Mouse (Mus musculus) retina, postnatal 1 day (tissue): ENCODE measurements around the gene Rcor3.
A peak's percentile ranks its signal among the peaks of the same experiment; 100 is the strongest.

Experiments used
- DNase-seq: peaks from one replicate; pipeline ENCODE4 v3.0.0-alpha.2; 2012

Rcor3 gene

GRCm38 (mm10) chr1:192137926-192138910, at the start of gene Rcor3:
Gene Rcor3, minus strand, starts transcription at chr1:192138062.
- DNase-seq, result peak; percentile 90

DNA sequence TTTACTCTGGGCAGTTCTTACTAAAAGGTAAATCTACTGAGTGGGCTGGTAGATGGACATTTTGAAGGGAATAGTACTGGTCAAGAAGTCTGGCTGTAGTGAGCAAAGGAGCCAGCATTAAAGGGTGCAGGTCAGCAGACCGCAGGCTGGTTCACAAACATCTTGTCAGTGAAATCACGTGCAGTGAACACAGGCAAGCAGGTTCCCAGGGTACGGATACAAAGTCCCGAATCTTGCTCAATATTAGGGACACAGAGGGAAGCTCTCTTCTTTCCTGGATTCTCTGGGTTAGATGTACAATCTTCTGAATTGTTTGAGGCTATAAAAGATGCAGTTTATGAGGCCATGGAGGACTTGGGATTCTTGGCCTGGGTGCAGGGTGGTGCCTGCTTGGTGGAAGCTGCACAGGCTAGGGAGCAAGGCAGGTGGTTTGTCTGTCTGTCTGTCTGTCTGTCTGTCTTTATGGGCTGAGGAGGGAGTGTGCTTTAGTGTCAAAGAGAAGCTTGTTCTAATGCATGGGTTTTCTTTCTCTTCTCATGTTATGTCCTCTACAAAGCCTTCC, 43.9 kb upstream of the Rcor3 start:
- DNase-seq, result no peak

- DNase-seq, result no peak
Observed at GRCm38 (mm10) chr1:192179877-192180276, 42.0 kb upstream of the Rcor3 start.

GRCm38 (mm10) chr1:192171477-192171876, 33.6 kb upstream of the Rcor3 start:
- DNase-seq, result no peak

DNA sequence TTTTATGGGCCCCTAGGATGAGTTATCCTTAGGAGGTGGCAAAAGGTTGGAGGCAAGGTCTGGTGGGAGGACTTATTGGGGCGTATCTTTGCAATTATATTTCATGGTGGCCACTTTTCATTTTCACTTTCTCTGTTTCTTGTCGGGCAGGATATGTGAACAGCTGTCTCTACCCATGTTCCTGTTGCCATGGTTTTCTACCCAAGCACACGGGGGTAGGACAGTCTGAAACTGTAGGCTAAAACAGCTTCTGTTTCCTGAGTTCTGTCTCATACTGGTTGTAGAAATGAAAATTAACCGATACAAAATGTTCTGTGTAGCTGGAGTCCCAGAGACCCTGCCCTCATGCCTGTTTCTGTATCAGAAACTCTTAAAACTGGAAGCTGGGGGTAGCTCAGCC, 13.3 kb upstream of the Rcor3 start:
- no peak for DNase-seq

- DNase-seq, result no peak
Observed at GRCm38 (mm10) chr1:192140313-192140712, 2.5 kb upstream of the Rcor3 start.

- DNase-seq, result peak; percentile 63
Observed at GRCm38 (mm10) chr1:192137291-192137925, 454 bp downstream of the Rcor3 start.

- DNase-seq, result peak; percentile 93
Observed at GRCm38 (mm10) chr1:192136561-192137290, 1.1 kb downstream of the Rcor3 start.

DNA sequence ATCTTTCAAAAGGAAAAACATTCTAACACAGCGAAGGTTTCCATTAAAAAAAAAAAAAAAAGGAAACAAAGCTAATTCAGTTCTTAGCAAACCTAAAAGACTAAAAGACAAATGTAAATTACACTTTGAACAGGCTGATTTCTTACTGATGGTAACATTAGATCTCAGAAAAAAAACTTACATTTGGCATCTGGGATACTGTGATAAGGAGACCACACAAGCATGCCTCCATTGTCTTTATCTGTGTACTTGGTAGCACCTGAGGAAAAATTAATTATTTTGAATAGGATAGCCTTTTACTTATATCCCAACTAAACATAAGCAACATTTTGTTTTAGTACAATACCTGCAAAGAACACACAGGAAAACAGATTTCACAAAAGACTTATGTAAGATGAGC, 7.7 kb downstream of the Rcor3 start:
- DNase-seq, result no peak

GRCm38 (mm10) chr1:192128343-192128742, 9.5 kb downstream of the Rcor3 start:
- peak; percentile 9 for DNase-seq

- peak; percentile 1 for DNase-seq
Observed at GRCm38 (mm10) chr1:192125761-192126160, 12.1 kb downstream of the Rcor3 start.

DNA sequence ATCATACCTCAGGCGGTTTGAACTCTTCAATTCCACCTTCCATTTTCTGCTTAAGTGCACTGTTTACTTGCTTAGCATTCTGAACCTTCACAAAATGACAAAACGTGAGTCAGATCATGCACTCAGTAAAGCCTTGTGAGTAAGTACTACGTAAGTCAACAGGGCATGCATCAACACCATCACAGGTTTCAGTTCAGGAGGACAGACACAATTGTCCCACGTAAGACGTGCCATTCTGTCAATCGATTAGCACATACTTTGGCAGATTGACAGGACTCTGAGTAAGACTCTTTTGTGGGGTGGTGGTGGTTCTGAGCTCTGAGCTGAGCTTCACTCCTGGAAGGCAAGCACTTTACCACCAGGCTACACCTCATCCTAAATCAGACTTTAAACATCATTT, 21.6 kb downstream of the Rcor3 start:
- no peak for DNase-seq

DNA sequence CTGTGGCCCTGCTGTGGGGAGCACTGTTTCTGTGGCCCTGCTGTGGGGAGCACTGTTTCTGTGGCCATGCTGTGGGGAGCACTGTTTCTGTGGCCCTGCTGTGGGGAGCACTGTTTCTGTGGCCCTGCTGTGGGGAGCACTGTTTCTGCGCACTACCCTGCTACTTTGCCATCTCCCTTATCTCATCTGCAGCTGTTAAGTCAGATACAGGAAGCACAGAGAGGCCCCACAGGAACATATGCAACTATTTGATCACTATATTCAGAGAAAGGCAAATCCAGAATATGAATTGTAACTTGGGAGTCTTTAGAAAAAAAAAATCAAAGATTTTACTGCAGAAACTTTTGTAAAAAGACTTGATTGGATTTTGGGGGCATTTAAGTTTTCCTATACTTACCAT, 22.5 kb downstream of the Rcor3 start:
- DNase-seq, result no peak

GRCm38 (mm10) chr1:192109169-192109568, 28.7 kb downstream of the Rcor3 start:
- no peak for DNase-seq

DNA sequence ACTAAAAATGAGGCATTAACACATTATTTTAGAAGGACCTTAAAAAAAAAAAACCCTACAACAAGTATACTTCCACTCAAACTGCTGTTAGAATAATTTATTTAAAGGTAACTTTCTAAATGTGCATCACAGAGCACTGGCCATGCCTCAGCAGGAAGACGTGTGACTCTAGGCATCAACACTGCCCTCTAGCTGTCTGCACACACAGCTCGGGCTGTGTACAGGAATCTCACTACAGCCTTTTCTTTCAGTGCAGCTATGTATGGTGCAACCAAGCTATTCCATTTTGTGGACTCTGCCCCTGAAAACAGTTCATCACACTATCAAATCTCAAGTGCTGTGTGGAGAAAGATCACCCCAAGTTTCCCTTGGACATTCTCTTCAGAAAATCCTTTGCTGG, 30.5 kb downstream of the Rcor3 start:
- DNase-seq, result peak; percentile 44

- no peak for DNase-seq
Observed at GRCm38 (mm10) chr1:192105902-192106389, 31.9 kb downstream of the Rcor3 start.

DNA sequence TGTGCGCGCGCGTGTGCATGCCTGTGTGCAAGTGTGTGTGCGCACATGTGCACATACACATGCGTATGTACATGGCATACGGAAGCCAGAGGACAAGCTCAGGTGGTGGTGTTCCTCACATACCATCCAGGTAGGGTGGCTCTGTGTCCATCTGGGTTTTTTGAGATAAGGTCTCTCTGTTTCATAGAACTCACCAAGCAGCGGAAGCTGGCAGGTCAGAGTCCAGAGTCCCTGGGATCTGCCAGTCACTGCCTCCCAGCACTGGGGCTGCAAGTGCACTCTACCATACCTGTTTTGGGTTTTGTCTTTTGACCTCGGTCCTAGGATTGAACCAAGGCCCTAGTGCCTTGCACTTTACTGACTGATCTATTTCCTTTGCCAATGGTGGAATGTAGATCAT, 33.8 kb downstream of the Rcor3 start:
- no peak for DNase-seq

DNA sequence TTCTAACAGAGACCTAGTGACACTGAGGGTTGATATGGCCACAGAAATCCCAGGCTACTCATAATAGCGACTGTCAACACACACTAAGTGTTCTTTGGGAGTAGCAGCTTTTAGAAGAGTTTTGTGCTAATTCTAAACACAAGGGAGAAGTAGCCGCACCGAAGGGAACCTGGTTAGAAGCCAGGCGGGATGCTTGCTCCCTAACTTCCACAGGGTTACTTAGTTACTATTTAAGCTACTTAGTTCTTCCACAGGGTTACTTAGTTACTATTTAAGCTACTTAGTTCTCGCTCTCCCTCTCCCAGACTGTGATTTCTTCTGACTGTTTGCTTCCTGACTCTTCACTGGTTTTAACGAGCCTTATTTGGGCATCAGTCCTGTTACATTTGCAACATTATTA, 34.7 kb downstream of the Rcor3 start:
- DNase-seq, result no peak

DNA sequence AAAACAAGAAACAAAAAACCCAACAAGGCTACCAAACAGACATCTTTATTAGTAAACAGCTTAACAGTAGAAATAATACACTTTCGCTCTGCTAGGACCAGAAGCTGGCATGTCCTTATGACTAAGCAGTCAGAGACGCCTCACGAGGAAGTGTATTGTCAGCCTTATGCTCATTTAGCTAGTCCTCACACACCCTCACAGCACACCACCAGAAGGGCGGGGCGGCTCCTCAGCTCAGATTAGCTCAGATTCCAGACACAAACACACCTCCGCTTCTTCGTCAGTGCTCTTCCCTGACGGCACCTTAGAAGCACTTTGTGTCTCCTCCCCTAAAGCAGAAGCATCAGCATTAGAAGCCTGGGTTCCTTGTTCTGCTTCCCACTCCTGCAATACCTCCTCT, 36.5 kb downstream of the Rcor3 start:
- DNase-seq, result no peak

DNA sequence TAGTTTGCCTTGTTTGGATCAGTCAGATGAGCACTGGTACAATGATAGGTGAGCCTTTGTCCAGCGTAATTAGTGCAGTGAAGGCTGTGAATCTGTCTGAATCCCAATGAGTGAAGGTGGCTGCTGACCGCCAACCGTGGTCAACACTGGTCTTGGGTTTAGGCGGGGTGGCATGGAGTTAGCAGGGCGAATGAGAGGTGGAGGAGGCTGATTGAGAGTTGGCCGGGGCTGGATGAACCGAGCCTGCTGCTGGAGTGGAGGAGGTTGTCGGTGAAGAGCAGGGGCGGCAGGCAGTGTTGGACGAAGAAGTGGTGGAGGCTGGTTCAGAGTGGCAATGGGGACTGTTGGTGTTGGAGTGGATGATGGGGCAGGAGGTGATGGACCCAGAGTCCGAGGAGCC, 37.1 kb downstream of the Rcor3 start:
- DNase-seq, result no peak

DNA sequence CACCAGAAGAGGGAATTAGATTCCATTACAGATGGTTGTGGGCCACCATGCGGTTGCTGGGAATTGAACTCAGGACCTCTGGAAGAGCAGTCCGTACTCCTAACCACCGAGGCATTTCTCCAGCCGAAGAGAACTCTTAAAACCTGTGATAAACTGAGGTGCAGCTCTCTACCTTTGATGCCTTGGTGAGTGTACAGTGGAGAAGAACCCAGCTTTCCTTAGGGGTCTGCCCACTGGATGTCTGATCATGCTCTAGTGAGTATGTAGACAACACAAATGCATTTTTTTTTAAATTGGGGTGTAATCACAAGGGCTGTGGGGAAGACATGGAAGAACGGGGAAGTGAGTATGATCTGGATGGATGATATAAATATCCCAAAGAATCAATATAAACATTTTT, 42.2 kb downstream of the Rcor3 start:
- DNase-seq, result no peak

DNA sequence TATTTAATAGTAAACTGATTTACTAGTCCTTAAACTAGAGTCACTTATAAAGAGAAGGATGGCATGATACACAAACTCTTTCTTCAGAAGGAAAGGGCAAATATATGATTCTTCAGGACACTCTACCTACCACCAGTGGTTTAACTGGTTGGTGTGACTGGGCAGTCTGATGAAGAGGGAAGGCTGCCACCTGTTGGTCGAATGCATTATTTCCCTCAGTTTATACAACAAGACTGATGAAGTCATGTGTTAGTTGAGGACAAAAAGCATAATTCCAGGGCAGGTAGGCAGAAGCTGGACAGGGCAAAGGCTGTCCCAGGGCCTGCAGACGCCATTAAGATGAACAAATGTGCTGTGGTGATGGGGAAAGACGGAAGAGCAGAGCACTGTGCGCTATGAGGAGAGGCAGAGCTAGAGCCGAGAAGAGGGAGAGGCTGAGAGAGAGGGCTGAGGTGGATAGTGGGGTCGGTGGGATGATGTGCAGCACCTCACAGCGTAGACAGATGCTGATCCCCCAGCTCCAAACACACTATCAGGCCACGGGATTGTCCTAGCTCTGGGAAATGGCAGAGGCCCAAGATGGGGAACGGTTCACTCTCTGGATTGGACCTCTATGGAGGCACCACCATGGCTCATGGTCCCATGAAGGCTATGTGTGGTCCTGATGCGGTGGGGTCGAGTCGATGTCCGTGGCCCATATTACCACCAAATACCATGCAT, 43.3 kb downstream of the Rcor3 start:
- peak; percentile 78 for DNase-seq
